Mouse (Mus musculus) adrenal gland, postnatal 14 days (tissue): ENCODE data around the gene Vopp1. TPM values are rescaled to one million over a fixed set of nuclear protein-coding genes. Genes with fewer than 3 reads are reported as not detected.
A peak's percentile ranks its signal among the peaks of the same experiment; 100 is the strongest.

Experiments
- DNase-seq: peaks from one replicate; pipeline ENCODE4 v3.0.0; 2021; ENCODE audit warnings: mixed read lengths
- total RNA-seq: library from RNA; stranded (reverse); gene quantifications from 2 replicates; pipeline ENCODE4 v1.2.3, GENCODE M21; 2021

Gene Vopp1
- total RNA-seq, 1 experiment from 2014 or later, result 17.9 TPM

DNA sequence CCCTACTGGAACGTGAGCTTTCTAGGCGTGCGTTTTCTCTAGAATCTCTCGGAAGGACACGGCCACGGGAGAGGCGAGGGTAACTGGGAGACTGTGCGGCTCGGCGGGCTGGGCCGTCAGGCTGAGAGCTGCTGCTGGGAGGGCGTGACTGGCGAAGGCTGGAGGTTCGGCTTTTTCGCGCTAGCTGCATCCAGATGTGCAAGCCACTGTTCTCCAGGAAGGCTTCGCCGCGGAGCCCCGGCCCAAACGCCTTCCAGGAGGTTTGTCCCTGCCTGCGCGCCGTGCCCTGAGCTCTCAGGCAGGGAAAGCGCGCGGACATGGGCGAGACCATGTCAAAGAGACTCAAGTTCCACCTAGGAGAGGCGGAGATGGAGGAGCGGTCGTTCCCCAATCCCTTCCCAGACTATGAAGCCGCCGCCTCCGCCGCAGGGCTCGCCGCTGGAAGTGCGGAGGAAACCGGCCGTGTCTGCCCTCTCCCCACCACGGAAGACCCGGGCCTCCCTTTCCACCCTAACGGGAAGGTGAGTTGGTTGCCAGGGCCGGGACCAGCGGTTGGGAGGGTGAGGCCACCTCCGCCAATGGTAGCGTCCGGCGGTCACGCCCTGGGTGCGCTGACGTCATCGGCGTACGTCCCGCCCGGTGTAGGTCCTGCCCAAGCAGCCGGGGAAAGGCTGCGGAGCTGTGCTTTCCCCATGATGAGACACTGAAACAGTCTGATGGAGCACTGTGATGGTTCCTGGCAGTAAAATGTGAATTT, 122.0 kb downstream of the Vopp1 start:
- peak; percentile 97 for DNase-seq

DNA sequence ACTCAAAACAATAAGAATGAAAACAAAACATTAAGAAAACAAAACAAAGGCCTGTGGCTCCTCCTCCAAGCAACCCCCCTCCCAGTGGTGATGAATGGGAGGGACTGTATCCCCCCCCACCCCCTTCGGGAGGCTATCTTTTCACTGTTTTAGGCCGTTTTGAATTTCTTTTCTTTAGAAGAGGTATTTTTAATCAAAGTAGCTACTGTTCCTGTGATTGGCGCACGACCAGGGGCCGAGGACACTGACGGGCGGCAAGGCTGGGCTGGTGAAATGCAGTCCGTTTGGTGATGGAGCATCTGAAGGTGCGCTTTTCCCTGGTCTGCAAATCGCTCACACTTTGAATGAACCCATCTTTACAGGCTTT, 122.6 kb downstream of the Vopp1 start, which contains the start of gene Lancl2:
Gene Lancl2, plus strand, starts transcription at position 165 of the 367 bp plus-strand sequence.
- peak; percentile 51 for DNase-seq

DNA sequence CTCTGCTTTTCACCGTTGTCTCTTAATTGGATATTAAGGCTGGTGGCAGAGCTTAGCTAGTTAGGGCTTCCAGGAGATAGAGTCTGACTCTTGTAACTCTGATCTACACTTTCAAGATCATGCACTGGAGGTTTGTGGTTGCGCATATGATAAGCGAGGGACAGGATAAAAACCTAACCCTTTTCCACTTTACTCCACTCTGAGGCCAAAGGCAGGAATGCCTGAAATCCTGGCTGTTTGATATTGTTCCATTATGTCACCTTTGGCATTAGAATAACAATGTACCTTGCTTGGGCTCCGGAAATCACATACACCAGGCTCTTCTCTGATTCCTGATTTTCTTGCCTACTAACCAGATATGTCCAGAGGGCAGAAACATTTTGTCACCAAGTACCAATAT, 123.3 kb downstream of the Vopp1 start:
- no peak for DNase-seq

DNA sequence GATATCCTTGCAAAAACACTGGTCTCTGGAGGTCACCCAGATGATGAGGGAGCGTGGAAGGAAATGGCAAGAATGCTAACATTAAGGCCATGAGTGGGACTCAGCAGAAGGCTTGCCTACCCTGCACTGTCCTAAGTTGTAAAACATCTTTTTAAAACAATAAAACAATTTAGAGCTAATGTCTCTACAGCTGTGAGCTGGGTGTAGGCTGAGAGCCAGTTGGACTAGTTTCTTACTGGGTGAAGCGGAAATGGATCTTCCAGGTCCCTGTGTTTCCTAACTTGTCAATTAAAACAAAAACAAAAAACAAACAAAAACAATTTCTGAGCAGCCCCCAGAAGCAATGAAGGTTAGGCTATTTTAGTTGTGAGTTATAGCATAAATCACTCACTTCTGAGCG, 131.8 kb downstream of the Vopp1 start:
- DNase-seq, result no peak

DNA sequence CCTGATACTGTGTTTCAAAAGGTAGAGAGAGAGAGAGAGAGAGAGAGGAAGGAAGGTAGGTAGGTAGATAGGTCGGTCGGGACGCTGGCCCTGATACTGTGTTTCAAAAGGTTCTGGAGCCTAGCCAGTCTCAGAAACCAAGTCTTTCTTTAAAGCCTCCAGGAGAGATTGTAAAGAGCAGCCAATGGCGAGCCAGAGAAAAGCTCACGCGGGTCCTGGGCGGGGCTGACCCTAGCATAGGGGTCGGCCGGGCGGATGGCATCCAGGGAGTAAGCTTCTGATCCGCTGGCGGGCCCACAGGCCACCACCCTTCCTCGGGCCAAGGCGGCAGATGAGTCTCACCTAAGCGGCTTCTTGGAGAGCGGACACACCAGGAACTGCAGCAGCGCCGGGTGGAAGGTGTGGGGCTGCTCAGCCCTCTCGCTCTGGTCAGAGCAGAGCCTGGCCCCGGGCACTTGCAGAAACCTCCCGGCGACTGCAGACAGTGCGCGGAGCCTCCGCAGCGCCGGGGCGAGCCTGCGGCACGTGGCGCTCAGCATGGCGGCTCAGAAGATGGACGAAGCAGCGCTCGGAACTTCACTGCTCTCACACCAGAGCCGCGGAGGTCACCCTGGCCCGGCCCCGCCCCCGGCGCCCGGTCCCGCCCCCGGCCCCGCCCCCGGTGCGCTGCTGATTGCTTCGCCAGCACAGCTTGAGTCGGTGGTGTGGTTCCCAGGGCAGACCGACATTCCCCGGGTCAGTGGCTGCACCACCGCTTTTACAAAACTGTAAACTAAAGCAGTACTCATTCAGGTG, 133.3 kb downstream of the Vopp1 start, which contains the start of gene Pyurf:
Gene Pyurf, minus strand, starts transcription at position 612 of the 795 bp plus-strand sequence.
- DNase-seq, result peak; percentile 94

DNA sequence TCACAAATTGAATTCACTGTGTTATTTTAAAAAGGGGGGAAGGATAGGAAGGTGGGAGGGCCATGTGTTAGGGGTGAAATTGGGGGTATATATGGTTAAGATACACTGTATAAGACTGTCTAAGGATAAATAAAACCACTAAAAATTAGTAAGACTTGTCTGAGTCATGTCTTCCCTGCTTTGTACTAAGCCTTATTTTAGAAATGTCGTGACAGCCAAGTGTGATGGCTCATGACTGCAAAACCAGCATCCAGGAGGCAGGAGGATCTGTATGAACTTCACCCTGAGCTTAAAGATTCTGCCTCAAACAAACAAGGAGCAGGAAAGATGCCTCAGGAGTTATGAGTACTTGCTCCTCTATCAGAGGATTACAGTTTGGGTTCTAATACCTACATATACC, 140.8 kb downstream of the Vopp1 start:
- DNase-seq, result no peak

Other genes starting within 250 kb of the Vopp1 start
- 13.2 and 14.7 TPM in 2 replicates for gene Herc6, start 244.2 kb downstream of the Vopp1 start, total RNA-seq
- gene Pyurf, start 133.1 kb downstream of the Vopp1 start, total RNA-seq, result 22.5 and 23.7 TPM in 2 replicates
- 20.7 and 21.0 TPM in 2 replicates for gene Lancl2, start 122.6 kb downstream of the Vopp1 start, total RNA-seq
- gene Vmn1r21, start 25.2 kb upstream of the Vopp1 start, total RNA-seq, result not detected in 2 replicates
- not detected in 2 replicates for gene Vmn1r22, start 82.9 kb upstream of the Vopp1 start, total RNA-seq
- not detected in 2 replicates for gene Vmn1r23, start 101.7 kb upstream of the Vopp1 start, total RNA-seq
- gene Vmn1r24, start 136.3 kb upstream of the Vopp1 start, total RNA-seq, result not detected in 2 replicates
- gene Vmn1r25, start 155.7 kb upstream of the Vopp1 start, total RNA-seq, result not detected in 2 replicates
- gene Vmn1r26, start 190.0 kb upstream of the Vopp1 start, total RNA-seq, result not detected in 2 replicates